Mouse (Mus musculus): ENCODE results near the gene Rflnb. TPM values are rescaled to one million over a fixed set of nuclear protein-coding genes. Genes with fewer than 3 reads are reported as not detected.

Rflnb gene
- polyA plus RNA-seq, 1 experiment from 2014 or later = 7.9 TPM

GRCm38 (mm10) chr11:76059971-76060370, 32.4 kb upstream of the Rflnb start:
- no peaks in the 10 kb centered on the region for H3K4me1 ChIP-seq (replicated peaks; ENCODE audit: control insufficient read depth, insufficient read depth, low read length)
- H3K27ac ChIP-seq (ENCODE audit: low read depth, low read length) = no peak overlapping the region
- no peaks in the 10 kb centered on the region for H3K36me3 ChIP-seq (ENCODE audit: control insufficient read depth, insufficient read depth, low read length)
- no peaks in the 10 kb centered on the region for H3K9me3 ChIP-seq (ENCODE audit: control insufficient read depth, low read length)
- WGBS = 75% methylated on average over 7 of the region's 7 CpGs
- ATAC-seq (replicated peaks; ENCODE audit: low FRiP score) = no peak
- no peak for DNase-seq (ENCODE audit: low spot score)
- H3K4me2 ChIP-seq = no peak overlapping the region
- no peaks in the 10 kb centered on the region for H3K27me3 ChIP-seq (replicated peaks; ENCODE audit: control insufficient read depth, insufficient read depth, low read length)
- H3K4me3 ChIP-seq (ENCODE audit: low read depth, low read length) = no peak overlapping the region
- no peak overlapping the region for H3K9ac ChIP-seq (ENCODE audit: low read depth, low read length)

GRCm38 (mm10) chr11:76056487-76056886, 28.9 kb upstream of the Rflnb start:
- no peaks in the 10 kb centered on the region for H3K36me3 ChIP-seq (ENCODE audit: control insufficient read depth, insufficient read depth, low read length)
- no peaks in the 10 kb centered on the region for H3K4me1 ChIP-seq (replicated peaks; ENCODE audit: control insufficient read depth, insufficient read depth, low read length)
- H3K9ac ChIP-seq (ENCODE audit: low read depth, low read length) = no peak overlapping the region
- ATAC-seq (replicated peaks; ENCODE audit: low FRiP score) = no peak
- H3K9me3 ChIP-seq (ENCODE audit: control insufficient read depth, low read length) = no peaks in the 10 kb centered on the region
- H3K27me3 ChIP-seq (replicated peaks; ENCODE audit: control insufficient read depth, insufficient read depth, low read length) = no peaks in the 10 kb centered on the region
- DNase-seq (ENCODE audit: low spot score) = no peak
- no peak overlapping the region for H3K27ac ChIP-seq (ENCODE audit: low read depth, low read length)
- H3K4me3 ChIP-seq (ENCODE audit: low read depth, low read length) = no peak overlapping the region
- no peak overlapping the region for H3K4me2 ChIP-seq
- WGBS = 35% methylated on average over 3 of the region's 3 CpGs

- WGBS = 81% methylated on average over 5 of the region's 5 CpGs
- H3K27ac ChIP-seq (ENCODE audit: low read depth, low read length) = no peak overlapping the region
- H3K27me3 ChIP-seq (replicated peaks; ENCODE audit: control insufficient read depth, insufficient read depth, low read length) = no peaks in the 10 kb centered on the region
- H3K4me2 ChIP-seq = no peak overlapping the region
- no peak overlapping the region for H3K4me3 ChIP-seq (ENCODE audit: low read depth, low read length)
- DNase-seq (ENCODE audit: low spot score) (no peak), ATAC-seq (replicated peaks; ENCODE audit: low FRiP score) (no peak)
- no peaks in the 10 kb centered on the region for H3K4me1 ChIP-seq (replicated peaks; ENCODE audit: control insufficient read depth, insufficient read depth, low read length)
- H3K9ac ChIP-seq (ENCODE audit: low read depth, low read length) = no peak overlapping the region
- H3K9me3 ChIP-seq (ENCODE audit: control insufficient read depth, low read length) = no peaks in the 10 kb centered on the region
- H3K36me3 ChIP-seq (ENCODE audit: control insufficient read depth, insufficient read depth, low read length) = no peaks in the 10 kb centered on the region
These were observed 24.9 kb upstream of the Rflnb start for GRCm38 (mm10) chr11:76052496-76052895.

GRCm38 (mm10) chr11:76050967-76051512, 23.5 kb upstream of the Rflnb start:
- Histone ChIP-seq H3K4me3 (ENCODE audit: low read depth, low read length) (no peak overlapping the region), H3K27ac (ENCODE audit: low read depth, low read length) (no peak overlapping the region), H3K4me2 (no peak overlapping the region)

GRCm38 (mm10) chr11:76050509-76050908, 22.9 kb upstream of the Rflnb start:
- H3K36me3 ChIP-seq (ENCODE audit: control insufficient read depth, insufficient read depth, low read length) = no peaks in the 10 kb centered on the region
- no peak overlapping the region for H3K4me3 ChIP-seq (ENCODE audit: low read depth, low read length)
- no peak for ATAC-seq (replicated peaks; ENCODE audit: low FRiP score)
- H3K4me2 ChIP-seq = no peak overlapping the region
- no peak overlapping the region for H3K27ac ChIP-seq (ENCODE audit: low read depth, low read length)
- H3K9me3 ChIP-seq (ENCODE audit: control insufficient read depth, low read length) = no peaks in the 10 kb centered on the region
- no peak for DNase-seq (ENCODE audit: low spot score)
- H3K9ac ChIP-seq (ENCODE audit: low read depth, low read length) = no peak overlapping the region
- H3K4me1 ChIP-seq (replicated peaks; ENCODE audit: control insufficient read depth, insufficient read depth, low read length) = no peaks in the 10 kb centered on the region
- H3K27me3 ChIP-seq (replicated peaks; ENCODE audit: control insufficient read depth, insufficient read depth, low read length) = no peaks in the 10 kb centered on the region
- WGBS = 49% methylated on average over 3 of the region's 3 CpGs

More at GRCm38 (mm10) chr11:76050967-76051512, 23.5 kb upstream of the Rflnb start:
- ATAC-seq (replicated peaks; ENCODE audit: low FRiP score) = no peak
- Histone ChIP-seq H3K36me3 (ENCODE audit: control insufficient read depth, insufficient read depth, low read length) (no peaks in the 10 kb centered on the region), H3K27me3 (replicated peaks; ENCODE audit: control insufficient read depth, insufficient read depth, low read length) (no peaks in the 10 kb centered on the region), H3K9ac (ENCODE audit: low read depth, low read length) (no peak overlapping the region), H3K9me3 (ENCODE audit: control insufficient read depth, low read length) (no peaks in the 10 kb centered on the region), H3K4me1 (replicated peaks; ENCODE audit: control insufficient read depth, insufficient read depth, low read length) (no peaks in the 10 kb centered on the region)
- DNase-seq (ENCODE audit: low spot score) = no peak
- WGBS = 72% methylated on average over 5 of the region's 5 CpGs

GRCm38 (mm10) chr11:76045367-76045766, 17.8 kb upstream of the Rflnb start:
- Histone ChIP-seq H3K9ac (ENCODE audit: low read depth, low read length) (no peak overlapping the region), H3K27me3 (replicated peaks; ENCODE audit: control insufficient read depth, insufficient read depth, low read length) (no peaks in the 10 kb centered on the region), H3K4me2 (no peak overlapping the region), H3K9me3 (ENCODE audit: control insufficient read depth, low read length) (no peaks in the 10 kb centered on the region), H3K4me1 (replicated peaks; ENCODE audit: control insufficient read depth, insufficient read depth, low read length) (no peaks in the 10 kb centered on the region), H3K27ac (ENCODE audit: low read depth, low read length) (no peak overlapping the region), H3K36me3 (ENCODE audit: control insufficient read depth, insufficient read depth, low read length) (no peaks in the 10 kb centered on the region), H3K4me3 (ENCODE audit: low read depth, low read length) (no peak overlapping the region)
- WGBS = 76% methylated on average over 6 of the region's 6 CpGs
- DNase-seq (ENCODE audit: low spot score) = no peak
- ATAC-seq (replicated peaks; ENCODE audit: low FRiP score) = no peak

GRCm38 (mm10) chr11:76044468-76044867, 16.9 kb upstream of the Rflnb start:
- Histone ChIP-seq H3K9me3 (ENCODE audit: control insufficient read depth, low read length) (no peaks in the 10 kb centered on the region), H3K4me1 (replicated peaks; ENCODE audit: control insufficient read depth, insufficient read depth, low read length) (no peaks in the 10 kb centered on the region), H3K27ac (ENCODE audit: low read depth, low read length) (no peak overlapping the region), H3K4me2 (no peak overlapping the region), H3K27me3 (replicated peaks; ENCODE audit: control insufficient read depth, insufficient read depth, low read length) (no peaks in the 10 kb centered on the region), H3K36me3 (ENCODE audit: control insufficient read depth, insufficient read depth, low read length) (no peaks in the 10 kb centered on the region), H3K4me3 (ENCODE audit: low read depth, low read length) (no peak overlapping the region), H3K9ac (ENCODE audit: low read depth, low read length) (no peak overlapping the region)
- ATAC-seq (replicated peaks; ENCODE audit: low FRiP score) = no peak
- DNase-seq (ENCODE audit: low spot score) = no peak
- 83% methylated on average over 6 of the region's 6 CpGs for WGBS

- H3K9me3 ChIP-seq (ENCODE audit: control insufficient read depth, low read length) = no peaks in the 10 kb centered on the region
- no peak overlapping the region for H3K4me2 ChIP-seq
- ATAC-seq (replicated peaks; ENCODE audit: low FRiP score) (no peak), DNase-seq (ENCODE audit: low spot score) (no peak)
- no peak overlapping the region for H3K27ac ChIP-seq (ENCODE audit: low read depth, low read length)
- H3K9ac ChIP-seq (ENCODE audit: low read depth, low read length) = no peak overlapping the region
- H3K27me3 ChIP-seq (replicated peaks; ENCODE audit: control insufficient read depth, insufficient read depth, low read length) = no peaks in the 10 kb centered on the region
- H3K4me1 ChIP-seq (replicated peaks; ENCODE audit: control insufficient read depth, insufficient read depth, low read length) = no peaks in the 10 kb centered on the region
- no peaks in the 10 kb centered on the region for H3K36me3 ChIP-seq (ENCODE audit: control insufficient read depth, insufficient read depth, low read length)
- H3K4me3 ChIP-seq (ENCODE audit: low read depth, low read length) = no peak overlapping the region
- WGBS = 53% methylated on average over 5 of the region's 5 CpGs
These were observed 15.3 kb upstream of the Rflnb start for GRCm38 (mm10) chr11:76042882-76043281.

GRCm38 (mm10) chr11:76042041-76042638, 14.6 kb upstream of the Rflnb start:
- H3K36me3 ChIP-seq (ENCODE audit: control insufficient read depth, insufficient read depth, low read length) = no peaks in the 10 kb centered on the region
- DNase-seq (ENCODE audit: low spot score) (no peak), ATAC-seq (replicated peaks; ENCODE audit: low FRiP score) (no peak)
- H3K9me3 ChIP-seq (ENCODE audit: control insufficient read depth, low read length) = no peaks in the 10 kb centered on the region
- no peak overlapping the region for H3K9ac ChIP-seq (ENCODE audit: low read depth, low read length)
- no peaks in the 10 kb centered on the region for H3K27me3 ChIP-seq (replicated peaks; ENCODE audit: control insufficient read depth, insufficient read depth, low read length)
- H3K4me2 ChIP-seq = no peak overlapping the region
- WGBS = 71% methylated on average over 10 of the region's 10 CpGs
- H3K27ac ChIP-seq (ENCODE audit: low read depth, low read length) = no peak overlapping the region
- no peak overlapping the region for H3K4me3 ChIP-seq (ENCODE audit: low read depth, low read length)
- H3K4me1 ChIP-seq (replicated peaks; ENCODE audit: control insufficient read depth, insufficient read depth, low read length) = no peaks in the 10 kb centered on the region
